13 mouse cellular contexts compared by ENCODE assay signal in genomic region chr2:164947930-164948329, GRCm38 (mm10). TPM values are rescaled to one million over a fixed set of nuclear protein-coding genes. Genes with fewer than 3 reads are reported as not detected.
A peak's percentile ranks its signal among the peaks of the same experiment; 100 is the strongest.
DNase-seq lines count a peak whose midpoint lies in the region; ATAC-seq and TF ChIP-seq lines count a peak whose summit lies in the region.
"Had no signal": no experiment of that assay in that cellular context is flagged by ENCODE, and none has a peak within 500 bp of the region (broad histone marks: within the 10 kb centered on the region; RNA-seq: fewer than 3 reads in every experiment).

No protein-coding gene starts in this region.

- H3K36me3 ChIP-seq in liver, postnatal 0 days (replicated peaks; ENCODE audit: insufficient read depth, low read length), result no peaks in the 10 kb centered on the region
- no peaks in the 10 kb centered on the region for H3K36me3 ChIP-seq in liver, embryonic 12.5 days
- H3K36me3 ChIP-seq: lung, embryonic 15.5 days had no signal

- TF ChIP-seq EP300 in liver, postnatal 0 days (IDR thresholded peaks at IDR 0.05; ENCODE audit: low read depth), result no peak

- WGBS in liver, postnatal 0 days (ENCODE audit: insufficient replicate concordance), result 13% methylated on average over 5 of the region's 7 CpGs
- 6% methylated on average over 6 of the region's 7 CpGs for WGBS in liver, embryonic 12.5 days (ENCODE audit: insufficient replicate concordance)

- peak overlapping the region; percentile 38; the same call in 1 of the 2 replicates for H3K4me2 ChIP-seq in liver, postnatal 0 days (ENCODE audit: low read depth, low read length)
- no peak overlapping the region for H3K4me2 ChIP-seq in liver, embryonic 12.5 days
- H3K4me2 ChIP-seq: lung, embryonic 15.5 days had no signal

- no peak overlapping the region for H3K9ac ChIP-seq in liver, postnatal 0 days (replicated peaks)
- H3K9ac ChIP-seq in liver, embryonic 12.5 days, result no peak overlapping the region
- H3K9ac ChIP-seq: lung, embryonic 15.5 days had no signal

- H3K27me3 ChIP-seq in liver, postnatal 0 days (ENCODE audit: insufficient read depth, low read length), result peaks cover 58% of the 10 kb centered on the region
- H3K27me3 ChIP-seq in liver, embryonic 12.5 days (replicated peaks), result peaks cover 100% of the 10 kb centered on the region

- no peaks in the 10 kb centered on the region for H3K9me3 ChIP-seq in liver, postnatal 0 days (ENCODE audit: low read length)
- no peaks in the 10 kb centered on the region for H3K9me3 ChIP-seq in liver, embryonic 12.5 days (replicated peaks)
- H3K9me3 ChIP-seq: lung, embryonic 15.5 days had no signal

- no peak for TF ChIP-seq CTCF in liver, postnatal 0 days (IDR thresholded peaks at IDR 0.05; ENCODE audit: low read depth)

- H3K27ac ChIP-seq in liver, postnatal 0 days (ENCODE audit: low read depth), result no peak overlapping the region
- no peak overlapping the region for H3K27ac ChIP-seq in liver, embryonic 12.5 days
- H3K27ac ChIP-seq: lung, embryonic 15.5 days had no signal

- no peak for ATAC-seq in liver, postnatal 0 days
- ATAC-seq in liver, embryonic 12.5 days, result no peak
- ATAC-seq in granulocyte monocyte progenitor cell, adult 5-6 weeks (replicated peaks; ENCODE audit: poor library complexity, severe bottlenecking), result peak; percentile 9; the same call in 1 of the 2 replicates
- peak; percentile 34; the same call in 1 of the 2 replicates for ATAC-seq in neutrophil, adult 5-6 weeks (ENCODE audit: extremely low read depth, insufficient number of reproducible peaks, low FRiP score, poor library complexity, severe bottlenecking)

- H3K4me3 ChIP-seq in liver, postnatal 0 days (ENCODE audit: low read depth, low read length), result peak overlapping the region; percentile 30
- no peak overlapping the region for H3K4me3 ChIP-seq in liver, embryonic 12.5 days
- H3K4me3 ChIP-seq: lung, embryonic 15.5 days had no signal

- DNase-seq in cerebellum, postnatal 10 days, result peak; percentile 40 to 41
- DNase-seq in cerebellum, adult 18-20 months, result no peak
- DNase-seq in liver, postnatal 0 days, result no peak
- no peak for DNase-seq in layer of hippocampus, postnatal 25 days (ENCODE audit: extremely low spot score in 1 of 2, low spot score in 1 of 2)
- no peak for DNase-seq in urinary bladder, postnatal 10 days (ENCODE audit: low spot score)
- DNase-seq: cerebellum, adult 11 months; heart, adult 11 months; kidney, adult 18-20 months; thymus, adult 18-20 months had no signal

- peaks cover 3% of the 10 kb centered on the region; the same call in 1 of the 2 replicates for H3K4me1 ChIP-seq in liver, postnatal 0 days (ENCODE audit: insufficient read depth)
- peaks cover 13% of the 10 kb centered on the region for H3K4me1 ChIP-seq in liver, embryonic 12.5 days

RNA-seq across cellular contexts. Expression of gene Mmp9, which starts 7.3 kb away (rescaled TPM):
- 15.8 and 17.2 TPM in 2 replicates for polyA plus RNA-seq in liver, postnatal 0 days (2015; fragmentation: Nextera tagmentation; extraction: Ambion mirVana)
- polyA plus RNA-seq in liver, embryonic 12.5 days (2016; fragmentation: Nextera tagmentation; extraction: Ambion mirVana), result 1.9 TPM in 2 replicates
- total RNA-seq in granulocyte monocyte progenitor cell, adult 5-6 weeks (2014; fragmentation: Nextera tagmentation), result 0.95 TPM in 1 of 2 replicates, not detected in the other
- total RNA-seq in granulocyte monocyte progenitor cell, adult 5-6 weeks (2017), result 10.0 and 10.7 TPM in 2 replicates
- total RNA-seq in neutrophil, adult 5-6 weeks (2017), result 611 and 622 TPM in 2 replicates
- total RNA-seq in layer of hippocampus, postnatal 25 days (2021), result 1 to 10 TPM; 1.5 to 1.8 TPM

RNA-seq across cellular contexts. Expression of gene Slc12a5, which starts 12.7 kb away (rescaled TPM):
- polyA plus RNA-seq in liver, postnatal 0 days (2015; fragmentation: Nextera tagmentation; extraction: Ambion mirVana), result 0.39 and 0.60 TPM in 2 replicates
- 0.50 and 0.63 TPM in 2 replicates for polyA plus RNA-seq in liver, embryonic 12.5 days (2016; fragmentation: Nextera tagmentation; extraction: Ambion mirVana)
- 0.21 TPM in 1 of 2 replicates, not detected in the other for total RNA-seq in granulocyte monocyte progenitor cell, adult 5-6 weeks (2014; fragmentation: Nextera tagmentation)
- total RNA-seq in granulocyte monocyte progenitor cell, adult 5-6 weeks (2017), result 0.43 TPM in 1 of 2 replicates, not detected in the other
- total RNA-seq in neutrophil, adult 5-6 weeks (2017), result 0.98 and 1.7 TPM in 2 replicates
- total RNA-seq in layer of hippocampus, postnatal 25 days (2021), result 100 to 1,000 TPM; 366 to 382 TPM

RNA-seq across cellular contexts. Expression of gene Zfp335, which starts 36.4 kb away (rescaled TPM):
- polyA plus RNA-seq in liver, postnatal 0 days (2015; fragmentation: Nextera tagmentation; extraction: Ambion mirVana), result 2.1 and 2.5 TPM in 2 replicates
- polyA plus RNA-seq in liver, embryonic 12.5 days (2016; fragmentation: Nextera tagmentation; extraction: Ambion mirVana), result 10.5 and 11.2 TPM in 2 replicates
- 11.5 and 16.3 TPM in 2 replicates for total RNA-seq in granulocyte monocyte progenitor cell, adult 5-6 weeks (2014; fragmentation: Nextera tagmentation)
- total RNA-seq in granulocyte monocyte progenitor cell, adult 5-6 weeks (2017), result 5.6 and 7.5 TPM in 2 replicates
- total RNA-seq in neutrophil, adult 5-6 weeks (2017), result 28.2 and 30.4 TPM in 2 replicates
- total RNA-seq in layer of hippocampus, postnatal 25 days (2021), result 10 to 100 TPM; 23.3 to 29.1 TPM

Comparison
In these comparisons a context has a peak if more than half of its experiments do, and no peak if none do; other contexts are left out.
1. DNase-seq: peak in cerebellum, postnatal 10 days (2 of 2); none in cerebellum, adult 18-20 months (0 of 2), liver, postnatal 0 days (single experiment), layer of hippocampus, postnatal 25 days (0 of 2) and urinary bladder, postnatal 10 days (single experiment).
2. ATAC-seq: peak in granulocyte monocyte progenitor cell, adult 5-6 weeks (single experiment) and neutrophil, adult 5-6 weeks (single experiment); none in liver, postnatal 0 days (single experiment) and liver, embryonic 12.5 days (single experiment).
3. RNA of gene Mmp9, which starts 7.3 kb away (total RNA-seq): 611 to 622 TPM in neutrophil, adult 5-6 weeks; 0.95 to 10.7 TPM in granulocyte monocyte progenitor cell, adult 5-6 weeks and 1.5 to 1.8 TPM in layer of hippocampus, postnatal 25 days; every median in the first group is over 10 times any median in the second.
4. RNA of gene Slc12a5, which starts 12.7 kb away (total RNA-seq): 366 to 382 TPM in layer of hippocampus, postnatal 25 days; 0.98 to 1.7 TPM in neutrophil, adult 5-6 weeks and 0.21 to 0.43 TPM in granulocyte monocyte progenitor cell, adult 5-6 weeks; every median in the first group is over 100 times any median in the second.